Mouse (Mus musculus) MEL-GATA-1-ER (cell line): ENCODE results near the gene Gcg.

Source experiments
- DNase-seq: peaks from one replicate; pipeline ENCODE4 v3.0.0-alpha.2; 2012; ENCODE audit warnings: low read depth; ENCODE audit errors: extremely low read depth

Gene Gcg

DNA sequence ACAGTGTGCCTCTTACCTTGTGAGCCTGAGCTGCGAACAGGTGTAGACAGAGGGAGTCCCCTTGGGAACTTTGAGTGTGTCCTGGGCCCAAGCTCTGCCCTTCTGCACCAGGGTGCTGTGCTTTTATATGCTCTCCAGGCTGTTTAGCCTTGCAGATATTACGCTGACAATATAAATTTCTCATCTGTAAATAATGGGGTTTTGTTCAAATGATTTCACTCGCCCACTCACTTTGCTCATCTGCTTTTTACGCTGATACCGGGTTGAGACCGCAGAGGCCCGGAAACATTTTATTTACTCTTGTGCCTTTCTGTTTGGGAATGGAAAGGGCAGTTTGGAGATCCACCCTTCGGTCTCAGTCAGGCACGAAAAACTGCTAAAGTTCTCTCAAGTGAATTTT is at the start of gene Gcg:
Gcg (minus strand) TSS at position 101 of the 400 bp plus-strand sequence.
- no peak for DNase-seq

DNA sequence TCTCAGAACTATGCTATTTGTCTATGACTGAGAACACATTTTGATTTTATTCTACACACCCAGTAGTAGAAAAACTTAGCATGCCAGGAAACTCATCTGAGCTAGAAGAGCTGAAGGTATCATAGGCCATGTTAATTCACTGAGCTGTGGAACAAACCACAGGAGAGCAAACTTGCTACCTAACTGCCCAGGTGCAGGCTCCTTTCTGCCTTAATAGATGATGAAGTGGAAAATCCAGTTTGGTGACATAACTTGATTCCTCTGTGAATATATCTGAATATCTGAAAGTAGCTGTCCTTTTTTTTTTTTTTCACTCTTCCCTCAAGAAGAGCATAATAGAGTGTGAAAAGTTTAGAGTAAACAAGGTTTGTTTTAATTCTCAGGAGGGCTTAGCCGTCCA is 47.6 kb upstream of the Gcg start:
- DNase-seq = no peak

DNA sequence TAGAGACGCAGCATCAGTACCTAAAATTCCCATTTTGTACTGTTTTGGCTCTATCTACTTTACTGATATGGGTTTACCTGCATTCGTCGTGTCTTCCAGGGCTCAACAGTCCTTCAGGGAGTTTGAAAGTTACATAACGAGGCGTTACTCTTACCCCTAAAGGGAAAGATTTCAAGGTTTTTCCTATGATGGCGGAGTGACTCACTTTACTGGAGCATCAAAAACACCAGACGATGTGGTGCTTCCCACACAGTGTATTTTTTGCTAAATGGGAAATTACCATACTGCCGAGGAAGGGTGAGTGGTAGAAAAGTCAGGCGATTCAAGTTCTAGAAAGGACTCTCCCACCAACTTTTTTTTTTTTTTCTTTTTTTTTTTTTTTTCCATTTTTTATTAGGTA is 42.9 kb upstream of the Gcg start:
- no peak for DNase-seq

DNA sequence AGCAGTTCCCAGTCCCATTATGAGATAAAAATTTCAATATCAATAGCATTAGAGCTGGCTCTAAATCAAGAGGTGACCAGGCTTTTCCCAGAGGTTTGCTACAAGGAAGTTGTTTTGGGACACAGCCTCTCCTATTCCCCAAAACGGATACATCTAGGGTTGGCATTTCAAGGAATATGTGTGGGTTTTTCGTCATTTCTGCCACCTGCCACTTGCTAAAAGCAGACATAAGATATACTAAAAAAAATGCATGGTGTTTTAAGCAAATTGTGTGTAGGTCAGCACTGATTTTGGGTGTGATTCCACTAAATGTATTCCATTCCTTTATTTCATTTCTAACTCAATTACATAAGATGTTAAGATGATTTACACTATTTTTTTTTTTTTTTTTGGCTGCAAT is 34.3 kb upstream of the Gcg start:
- no peak for DNase-seq

DNA sequence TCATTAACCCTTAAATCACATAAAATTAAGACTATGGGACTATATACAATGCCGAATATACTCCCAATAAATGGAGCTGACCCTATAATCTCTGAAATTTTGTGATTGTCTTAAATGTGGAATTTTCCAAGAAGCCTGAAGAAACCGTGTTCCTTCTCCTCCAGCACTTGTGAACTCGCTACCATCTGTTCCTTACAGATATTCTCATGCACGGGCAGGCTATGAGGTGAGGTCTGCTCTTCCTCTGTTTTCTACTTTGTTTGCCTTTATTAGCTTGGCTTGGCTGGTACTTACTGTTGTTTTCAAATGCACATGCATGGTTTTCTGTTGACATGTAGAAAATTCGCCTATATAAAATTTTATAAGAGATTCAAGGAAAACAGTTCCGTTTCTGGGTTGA is 31.0 kb upstream of the Gcg start:
- DNase-seq = no peak

DNA sequence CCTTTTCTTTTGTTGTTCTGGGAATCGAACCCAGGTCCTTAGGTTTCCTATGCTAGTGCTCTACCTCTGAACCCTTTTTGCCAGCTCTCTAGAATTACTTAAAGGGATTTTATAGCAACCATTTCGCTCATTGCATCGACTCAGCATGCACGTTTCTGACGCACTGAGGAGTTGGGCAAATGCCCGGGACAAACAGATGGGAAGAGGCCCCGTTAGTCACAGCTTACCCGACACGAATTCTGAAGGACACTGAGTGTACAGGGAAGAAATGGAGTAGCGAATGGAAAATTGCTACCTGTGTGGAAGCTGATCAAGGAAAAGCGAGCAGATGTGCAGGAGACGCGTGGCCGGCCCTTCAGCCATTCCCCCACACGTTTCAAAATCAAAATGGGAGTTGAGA is 30.0 kb upstream of the Gcg start:
- no peak for DNase-seq

DNA sequence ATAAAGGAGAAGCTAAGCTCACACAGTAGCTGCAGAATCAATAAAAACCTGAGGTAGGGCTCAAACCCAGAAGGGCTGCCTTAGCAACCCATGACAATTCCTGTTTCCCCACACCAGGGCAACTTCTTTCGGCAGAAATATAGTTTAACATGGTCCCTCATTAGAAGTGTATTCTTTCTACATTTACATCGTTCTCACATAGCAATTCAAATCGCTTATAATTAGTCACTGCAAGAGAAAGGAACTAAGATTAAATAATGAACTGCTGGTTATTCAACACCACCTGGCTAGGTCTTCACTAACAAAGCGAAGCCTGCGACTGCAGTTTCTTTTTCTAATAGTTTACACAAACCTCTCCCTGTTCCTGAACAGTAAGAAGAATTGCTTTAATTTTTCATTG is 23.7 kb upstream of the Gcg start:
- no peak for DNase-seq

DNA sequence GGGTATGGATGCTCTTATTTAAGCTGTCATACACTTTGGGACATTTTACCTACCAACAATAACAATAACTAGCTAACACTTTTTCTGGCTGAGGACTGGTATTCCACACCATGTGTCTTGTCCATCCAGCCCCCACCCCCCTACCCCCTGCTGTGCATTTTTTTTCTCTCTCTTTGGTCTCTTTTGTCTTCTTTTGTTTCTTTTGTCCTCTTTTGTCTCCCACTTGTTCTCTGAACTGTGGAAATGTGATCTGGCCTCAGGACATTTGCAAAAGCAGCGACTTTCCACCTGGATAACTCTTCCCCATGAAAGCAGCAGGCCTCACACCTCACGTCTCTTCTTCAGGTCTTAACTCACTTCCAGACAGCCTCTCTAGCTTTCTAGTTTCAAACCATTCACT is 23.0 kb upstream of the Gcg start:
- DNase-seq = no peak

DNA sequence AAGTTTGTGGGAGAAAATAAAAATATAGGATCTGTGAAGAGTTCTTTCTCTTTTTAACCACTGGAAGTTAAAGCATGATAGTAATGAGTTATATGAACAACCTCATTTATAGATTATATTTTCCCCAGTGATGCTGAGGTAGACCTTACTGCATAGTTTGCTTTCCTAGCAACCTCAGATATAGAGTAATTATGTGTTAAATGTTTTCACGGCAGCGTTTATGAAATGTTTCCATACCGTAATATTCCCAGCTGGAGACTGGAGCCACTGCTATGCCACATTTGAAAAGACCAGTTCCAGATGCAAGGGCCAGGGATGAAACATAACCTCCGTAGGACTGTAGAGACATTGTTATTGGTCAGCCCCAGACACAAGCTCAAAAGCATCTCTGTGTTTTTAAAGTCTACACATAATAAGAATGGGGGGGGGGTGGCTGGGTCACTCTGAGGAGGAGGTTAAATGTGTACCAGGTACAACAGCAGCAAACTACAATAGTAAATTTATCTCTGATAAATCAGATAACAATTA is 20.9 kb upstream of the Gcg start:
- DNase-seq = no peak

DNA sequence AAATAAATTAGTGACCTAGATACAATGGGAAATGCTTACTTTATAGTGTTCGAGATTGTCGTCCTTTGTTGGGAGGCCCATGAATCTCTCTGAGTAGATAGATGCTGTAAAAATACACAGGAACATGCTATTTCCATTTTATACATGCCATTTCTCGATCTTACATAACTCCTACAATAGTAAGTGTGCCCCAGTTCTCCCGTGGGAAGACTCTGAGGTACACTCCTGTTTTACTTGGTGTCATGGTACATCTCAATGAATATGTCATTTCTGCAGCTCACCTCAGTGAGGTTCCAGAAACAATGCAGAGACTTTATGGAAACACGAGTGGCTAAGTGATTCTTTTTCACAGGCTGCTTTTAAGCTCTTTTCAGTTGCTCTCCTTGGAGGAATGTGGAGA is 19.9 kb upstream of the Gcg start:
- no peak for DNase-seq

DNA sequence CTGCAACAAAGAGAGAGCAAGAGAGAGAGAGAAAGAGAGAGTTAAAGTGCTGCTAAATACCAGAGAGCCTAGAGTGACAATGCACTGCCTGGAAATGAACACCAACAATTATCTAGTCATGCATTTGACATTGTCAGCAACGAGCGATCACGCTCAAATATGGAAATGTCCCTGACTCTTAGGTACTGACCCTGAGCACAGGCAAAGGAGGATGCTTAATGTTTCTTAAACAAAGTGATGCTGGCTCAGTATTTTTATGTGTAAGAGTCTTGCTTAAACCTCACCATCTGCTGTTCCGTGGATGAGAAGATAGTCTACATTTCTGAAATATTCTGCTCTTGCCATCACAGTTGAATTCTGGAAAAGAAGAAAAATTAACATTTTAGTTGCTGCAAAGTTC is 19.1 kb upstream of the Gcg start:
- DNase-seq = no peak

DNA sequence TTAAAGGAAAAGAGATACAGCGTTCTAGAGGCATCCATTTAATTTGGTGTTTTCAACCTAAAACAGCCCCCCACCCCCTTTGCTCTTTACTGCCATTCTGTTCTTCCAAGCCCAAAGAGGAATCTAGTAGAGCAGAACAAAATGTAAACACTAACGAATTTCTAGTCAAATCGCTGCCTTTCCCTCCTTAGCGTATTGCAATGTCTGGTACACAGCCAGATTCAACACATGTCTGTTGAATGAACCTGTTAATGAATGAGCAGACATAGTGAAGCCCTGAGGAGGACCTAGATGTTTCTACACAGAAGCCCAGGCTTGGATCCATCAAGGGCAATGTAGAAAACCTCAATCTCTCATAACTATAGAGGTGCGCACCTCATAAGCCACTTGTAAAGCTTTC is 15.4 kb upstream of the Gcg start:
- DNase-seq = no peak

DNA sequence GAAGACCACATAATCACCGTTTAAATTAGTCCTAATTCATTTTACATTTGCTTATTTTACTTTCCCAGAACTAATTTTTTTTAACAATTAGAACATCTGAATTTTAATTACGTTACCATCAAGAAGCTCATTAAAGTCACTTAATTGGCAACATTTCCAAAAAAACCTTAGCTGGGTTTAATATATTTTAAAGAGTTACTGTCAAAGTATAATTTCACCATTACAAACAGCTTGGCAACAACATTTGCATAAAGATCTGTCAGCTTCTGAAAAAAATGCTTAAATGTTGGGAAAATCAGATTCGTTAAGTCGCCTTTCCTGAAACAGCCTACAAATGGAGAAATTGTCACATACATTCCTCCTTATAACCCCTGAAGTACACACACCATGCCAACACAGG is 14.6 kb upstream of the Gcg start:
- no peak for DNase-seq

DNA sequence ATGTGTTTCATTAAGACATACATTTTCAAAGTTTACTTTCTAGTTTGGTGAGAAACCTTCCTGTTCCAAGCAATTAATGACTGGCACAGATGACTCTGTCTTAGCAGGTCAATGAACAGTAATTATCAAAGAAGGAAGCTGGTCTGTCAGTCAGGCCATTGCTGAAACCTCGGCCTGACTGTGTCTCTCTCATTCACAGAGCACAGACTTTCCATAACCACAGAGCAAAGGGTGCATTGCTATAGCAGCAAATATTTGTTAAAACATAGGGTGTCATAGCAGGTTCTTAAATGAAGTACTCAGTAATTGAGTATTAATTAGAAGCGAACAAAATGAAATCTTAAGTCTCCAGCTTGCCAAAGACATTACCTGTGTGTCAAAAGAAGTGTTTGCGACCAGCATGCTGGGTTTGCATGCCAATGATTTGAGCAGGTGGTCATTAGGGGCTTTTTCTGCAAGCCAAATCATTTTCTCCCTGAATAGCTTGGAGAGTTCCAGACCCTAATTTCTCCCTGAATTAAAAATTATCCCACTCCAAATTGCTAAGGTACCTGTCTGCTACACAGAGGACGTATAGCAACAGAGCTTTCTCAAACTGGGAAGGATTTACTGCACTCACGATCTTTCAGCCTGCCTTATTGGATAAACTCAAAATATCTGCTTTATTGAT is 14.0 kb upstream of the Gcg start:
- no peak for DNase-seq

DNA sequence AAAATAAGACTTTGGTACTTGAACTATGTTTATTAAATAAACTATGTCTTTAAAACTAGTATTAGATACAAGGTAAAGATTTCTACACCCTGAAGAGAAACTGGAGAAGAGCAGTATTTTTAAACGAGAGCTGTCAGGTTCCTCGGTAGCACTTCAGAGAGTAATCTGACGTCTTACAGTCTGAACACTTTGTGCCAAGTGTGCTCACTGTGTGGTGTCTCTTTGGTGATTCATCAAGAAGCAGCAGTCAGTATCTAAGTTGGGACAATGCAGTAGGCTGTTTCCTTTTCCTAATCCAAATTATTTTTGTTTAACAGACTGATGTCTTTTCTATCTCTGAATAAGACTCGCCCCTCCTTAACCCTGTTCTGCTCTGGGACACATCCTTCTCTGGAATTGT is 12.0 kb upstream of the Gcg start:
- DNase-seq = no peak

DNA sequence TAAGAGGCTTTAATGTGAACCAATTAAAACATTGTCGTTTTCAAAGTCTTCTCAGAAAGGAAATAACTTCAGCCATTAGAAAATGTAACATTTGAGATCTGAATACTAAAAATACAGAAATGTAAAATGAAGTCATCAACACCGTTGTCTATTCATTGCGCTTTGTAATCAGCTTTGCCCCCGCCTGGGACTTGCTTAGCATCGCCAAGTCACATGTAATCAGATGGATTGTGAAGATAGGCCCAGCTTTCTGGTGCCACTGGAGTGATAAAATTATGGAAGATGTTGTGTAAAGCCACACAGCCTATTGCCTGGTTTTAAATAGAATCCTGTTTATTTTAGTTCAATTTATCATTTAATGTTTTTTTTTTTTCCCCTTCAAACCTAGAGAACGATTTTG is 6.4 kb upstream of the Gcg start:
- DNase-seq = no peak

DNA sequence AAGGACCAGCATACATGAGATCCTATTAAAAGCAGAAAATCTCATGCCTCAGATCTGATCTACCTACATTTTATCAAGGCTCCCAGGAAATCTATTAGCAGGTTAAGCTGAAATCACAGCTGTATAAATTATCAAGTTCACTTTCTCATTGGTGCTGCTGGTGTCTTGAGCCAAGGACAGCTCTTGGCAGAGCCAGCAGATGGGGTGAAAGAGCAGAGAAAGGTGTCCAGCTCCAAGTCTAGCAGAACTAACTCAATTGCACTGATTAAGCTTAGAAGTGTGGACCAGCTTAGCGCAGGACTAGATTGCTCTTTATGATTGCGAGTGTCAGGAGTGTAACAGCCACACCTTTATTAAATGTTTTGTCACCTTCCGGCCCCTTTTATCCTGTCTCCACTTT is 1.5 kb upstream of the Gcg start:
- DNase-seq = no peak

DNA sequence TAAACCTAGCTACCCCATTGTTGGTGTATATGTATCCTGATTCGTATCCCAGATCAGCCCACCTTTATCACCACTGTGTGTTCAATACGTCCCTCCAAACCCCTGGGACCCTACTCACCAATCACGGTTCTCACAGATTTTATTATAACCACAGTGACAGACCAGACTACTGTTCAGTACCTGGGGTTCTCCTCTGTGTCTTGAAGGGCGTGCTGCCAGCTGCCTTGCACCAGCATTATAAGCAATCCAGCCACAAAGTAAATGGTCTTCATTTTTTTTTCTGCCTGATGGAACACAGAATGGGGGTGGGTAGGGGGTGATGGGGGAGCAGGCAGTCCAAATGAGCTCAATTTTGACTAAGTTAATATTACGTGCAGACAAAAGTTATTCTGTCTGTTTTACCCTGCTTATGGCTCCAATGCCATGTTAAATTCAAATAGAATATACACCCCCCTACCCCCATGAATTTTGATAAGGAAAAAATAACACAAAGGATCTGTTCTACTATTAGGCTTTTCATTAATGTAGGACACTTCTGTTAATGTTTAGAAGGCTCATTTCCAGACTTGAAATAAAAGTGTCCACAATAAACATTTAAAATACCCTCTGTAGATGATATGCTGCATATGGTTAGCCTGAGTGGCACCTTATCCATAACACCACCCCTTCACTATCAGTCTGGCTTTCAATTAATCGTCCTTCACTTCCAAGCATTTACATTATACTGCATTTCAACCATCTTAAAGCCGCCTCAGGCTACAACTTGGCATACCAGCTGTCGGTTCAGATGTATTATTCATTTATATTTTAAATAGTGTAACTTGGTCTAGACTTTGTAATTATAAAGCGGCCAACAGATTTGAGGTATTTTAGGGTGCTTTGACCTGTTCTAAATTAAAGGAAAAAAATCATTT is 2.9 kb downstream of the Gcg start:
- no peak for DNase-seq

DNA sequence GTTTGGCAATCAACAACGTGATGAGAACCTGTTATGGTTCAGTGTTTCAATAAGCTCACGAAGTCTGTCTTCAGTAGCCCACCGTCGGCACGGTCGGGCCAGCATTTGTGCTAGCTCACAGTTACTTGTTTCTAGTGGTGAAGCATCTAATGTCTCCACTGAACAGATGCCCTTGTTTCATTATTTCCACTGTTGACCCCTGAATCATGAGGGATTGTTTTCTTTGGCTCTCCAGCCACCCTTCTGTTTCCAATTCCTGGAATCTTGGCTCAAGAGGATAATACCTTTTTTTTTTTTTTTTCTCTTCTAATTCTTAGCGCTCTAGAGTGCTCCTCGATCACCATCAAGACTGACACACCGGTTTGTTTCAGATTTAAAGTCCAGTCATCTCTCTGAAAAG is 13.9 kb downstream of the Gcg start:
- no peak for DNase-seq

DNA sequence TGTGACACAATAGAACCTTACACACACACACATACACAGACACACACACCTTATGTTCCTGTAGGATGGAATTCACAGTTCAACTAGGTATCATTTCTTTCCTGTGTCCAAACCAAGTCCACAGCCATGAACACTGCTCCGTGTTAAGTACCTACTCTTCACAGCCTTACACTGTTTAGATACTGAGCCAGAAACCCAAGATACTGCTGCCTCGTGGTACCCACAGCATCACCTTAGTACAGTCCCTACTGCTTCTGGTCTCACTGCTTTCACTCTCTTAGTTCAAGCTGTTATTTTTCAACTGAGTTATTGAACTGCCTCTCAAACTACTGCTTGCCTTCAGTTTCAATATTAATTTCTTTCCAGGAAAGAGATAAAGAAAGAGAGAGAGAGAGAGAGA is 20.2 kb downstream of the Gcg start:
- no peak for DNase-seq

DNA sequence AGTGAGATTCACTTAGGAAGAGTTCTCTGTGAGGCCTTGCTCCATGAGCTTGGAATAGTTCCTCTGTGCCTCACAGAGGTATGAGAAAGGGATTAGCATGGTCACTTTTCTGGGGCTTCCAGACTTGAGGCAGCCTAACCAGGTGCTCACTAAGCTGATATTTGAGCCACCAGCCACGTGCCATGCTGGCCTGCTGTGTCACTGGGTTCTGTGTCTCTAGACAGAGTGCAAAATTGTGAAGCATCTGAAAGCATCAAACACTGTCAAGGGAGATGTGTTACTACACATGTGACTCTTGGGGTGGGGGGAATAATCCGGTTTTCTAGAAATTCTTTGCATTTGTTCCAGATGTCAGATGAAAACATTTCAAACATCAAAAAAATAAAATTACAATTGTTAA is 21.3 kb downstream of the Gcg start:
- no peak for DNase-seq

DNA sequence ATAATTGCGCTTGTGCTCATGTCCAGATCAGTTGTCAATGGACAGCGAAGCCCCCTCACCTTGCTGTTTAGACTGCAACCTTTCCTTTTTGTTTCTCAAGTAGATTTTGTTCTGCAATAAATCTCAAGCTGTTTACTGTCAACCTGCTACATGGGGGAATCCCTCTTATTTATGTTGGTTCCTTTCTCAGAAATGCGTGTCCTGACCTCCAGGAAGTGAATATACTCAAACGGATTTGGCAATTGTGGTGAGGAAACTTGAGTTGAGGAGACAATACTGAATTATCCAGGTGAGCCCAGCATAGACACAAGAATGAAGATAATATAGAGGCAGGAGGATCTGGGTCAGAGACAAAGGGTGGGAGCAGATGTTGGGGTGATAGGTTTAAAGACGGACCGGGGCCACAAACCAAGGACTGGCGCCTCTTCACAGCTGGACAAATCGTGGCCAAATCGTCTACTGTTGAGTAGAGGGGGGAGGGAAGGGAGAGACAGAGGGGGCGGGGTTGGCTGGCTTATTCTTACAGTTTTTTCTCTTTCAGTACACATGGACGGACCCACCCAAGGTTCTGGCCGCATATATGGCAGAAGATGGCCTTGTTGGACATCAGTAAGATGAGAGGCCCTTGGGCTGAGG is 22.5 kb downstream of the Gcg start:
- no peak for DNase-seq
